Mouse (Mus musculus) testis, adult 2 months (tissue): ENCODE results near the gene Rnaset2b.
"Not testable (repeated sequence)": the region's sequence is repeated elsewhere in the genome, so short reads cannot be mapped to it uniquely, and the experiment has no call there.

Experiments
- CTCF ChIP-seq: fragments of 200-500 bp; IDR thresholded peaks from 2 replicates; pipeline ENCODE4 v1.5.1; 2012; ENCODE audit warnings: low read depth, mild to moderate bottlenecking, inconsistent platforms, low read length, moderate library complexity; ENCODE audit not compliant: control insufficient read depth, insufficient read depth, insufficient replicate concordance
- POLR2A ChIP-seq: fragments of 200-500 bp; IDR thresholded peaks from 2 replicates; pipeline ENCODE4 v1.6.1; 2012; ENCODE audit warnings: low read depth, mild to moderate bottlenecking, inconsistent platforms, low read length, moderate library complexity; ENCODE audit not compliant: control insufficient read depth

- not testable (repeated sequence) for TF ChIP-seq POLR2A, CTCF
Observed at GRCm38 (mm10) chr17:6948769-6949228, 21.6 kb upstream of the Rnaset2b start.
